Mouse (Mus musculus): Measurements from ENCODE around the gene Obscn.

The Obscn gene

GRCm38 (mm10) chr11:59058025-59058424, 78.2 kb downstream of the Obscn start:
- no peak for DNase-seq (ENCODE audit: low spot score in 2 of 2)

DNA sequence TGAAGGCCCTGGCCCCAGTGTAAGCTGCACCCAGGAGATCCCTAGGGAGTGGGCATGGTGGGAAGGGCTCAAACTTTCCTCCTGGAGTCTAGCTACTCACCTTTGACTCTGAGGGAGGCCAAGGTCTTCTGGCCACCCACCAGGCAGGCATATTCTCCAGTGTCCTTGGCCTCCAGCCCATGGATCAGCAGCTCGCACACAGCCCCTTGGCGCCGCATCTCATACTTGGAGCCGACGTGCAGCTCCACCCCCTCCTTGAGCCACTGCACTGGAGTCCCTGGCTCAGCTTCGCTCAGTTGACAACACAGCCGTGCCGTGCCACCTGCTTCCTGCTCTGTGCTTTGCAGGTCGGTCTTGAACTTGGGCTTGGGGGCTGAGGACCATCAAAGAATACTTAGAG, 85.2 kb downstream of the Obscn start:
- no peak for DNase-seq (ENCODE audit: low spot score in 2 of 2)

GRCm38 (mm10) chr11:59044703-59045330, 91.4 kb downstream of the Obscn start:
- no peak for DNase-seq (ENCODE audit: low spot score in 2 of 2)

- DNase-seq (ENCODE audit: low spot score in 2 of 2), result no peak
Observed at GRCm38 (mm10) chr11:59029003-59029402, 107.2 kb downstream of the Obscn start.

DNA sequence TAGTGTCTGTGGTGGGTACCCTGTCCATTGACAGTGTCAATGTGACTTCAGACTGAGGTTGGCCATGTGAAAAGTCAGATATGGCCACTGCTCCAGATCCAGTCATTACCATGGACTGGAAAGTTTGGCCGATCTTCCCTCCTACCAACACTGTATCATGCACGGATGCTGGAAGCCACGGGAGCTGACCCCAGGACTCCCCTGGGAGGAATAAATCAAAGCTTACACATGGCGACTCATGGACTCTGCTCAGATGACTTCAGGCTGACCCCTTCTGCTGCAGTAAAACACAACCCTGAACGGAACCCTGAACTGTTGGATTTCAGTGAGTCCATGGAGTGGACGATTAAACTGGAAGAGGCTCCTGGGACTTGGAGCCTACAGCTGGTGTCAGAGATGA, 109.8 kb downstream of the Obscn start:
- DNase-seq (ENCODE audit: low spot score in 2 of 2), result no peak

DNA sequence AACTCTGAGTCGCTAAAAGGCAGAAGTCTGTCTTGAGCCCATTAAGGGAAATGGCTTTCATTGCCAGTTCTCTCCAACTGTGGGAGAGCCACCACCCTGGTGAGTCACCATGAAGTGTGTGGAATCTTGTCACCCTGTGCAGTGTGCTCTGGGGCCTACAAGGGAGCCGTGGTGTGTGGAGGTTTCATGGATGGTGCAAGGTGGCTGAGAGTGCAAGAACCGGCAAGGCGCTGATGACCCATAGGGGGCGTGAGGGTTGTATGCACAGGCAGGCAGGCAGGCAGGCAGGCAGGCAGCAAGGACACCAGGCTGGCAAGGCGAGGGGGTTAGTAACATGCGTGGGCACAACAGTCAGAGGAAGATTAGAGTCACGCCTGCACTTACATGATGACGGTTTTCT, 121.2 kb downstream of the Obscn start:
- DNase-seq (ENCODE audit: low spot score in 2 of 2), result no peak

- no peak for DNase-seq (ENCODE audit: low spot score in 2 of 2)
Observed at GRCm38 (mm10) chr11:59002327-59003079, 133.7 kb downstream of the Obscn start.

GRCm38 (mm10) chr11:59000635-59001034, 135.6 kb downstream of the Obscn start:
- DNase-seq (ENCODE audit: low spot score in 2 of 2), result no peak

GRCm38 (mm10) chr11:58999830-59000229, 136.4 kb downstream of the Obscn start:
- DNase-seq (ENCODE audit: low spot score in 2 of 2), result no peak

DNA sequence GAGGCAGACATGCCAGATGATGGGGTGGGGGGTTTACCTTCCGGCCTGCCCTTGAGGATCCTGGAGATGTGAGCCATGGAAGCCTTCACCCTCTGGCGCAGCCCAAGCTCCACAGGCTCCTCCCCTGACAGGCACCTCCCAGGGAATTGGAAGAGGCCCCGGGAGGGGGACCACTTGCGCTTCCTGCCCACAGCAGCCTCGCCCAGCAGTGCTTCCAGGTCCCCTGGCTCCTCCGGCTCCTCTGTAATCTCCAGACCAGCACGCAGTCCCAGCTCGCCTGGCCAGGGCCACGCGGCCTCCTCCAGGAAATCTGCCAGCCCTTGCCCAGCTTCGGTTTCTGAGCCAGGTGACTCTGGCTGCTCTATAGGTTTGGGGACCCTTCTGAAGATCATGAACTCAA, 137.0 kb downstream of the Obscn start:
- no peak for DNase-seq (ENCODE audit: low spot score in 2 of 2)

DNA sequence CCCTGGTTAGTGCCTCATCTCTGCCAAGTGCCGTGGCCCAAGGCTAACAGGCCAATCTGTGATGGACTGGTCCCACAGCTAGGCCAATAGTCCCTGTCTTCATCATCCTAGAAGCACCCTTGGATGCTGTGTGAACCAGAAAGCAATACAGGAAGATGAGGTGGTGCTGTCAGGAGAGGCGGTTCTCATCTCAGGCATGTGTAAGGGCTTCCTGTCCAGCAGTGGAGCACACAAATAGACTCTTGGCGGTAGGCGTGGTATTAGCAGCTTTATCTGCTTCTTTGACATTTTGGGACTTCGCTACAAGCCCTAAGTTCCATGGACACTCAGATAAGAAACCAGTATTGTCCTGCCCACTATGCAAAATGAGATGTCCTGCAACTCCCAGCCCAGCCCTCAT, 138.7 kb downstream of the Obscn start:
- no peak for DNase-seq (ENCODE audit: low spot score in 2 of 2)

DNA sequence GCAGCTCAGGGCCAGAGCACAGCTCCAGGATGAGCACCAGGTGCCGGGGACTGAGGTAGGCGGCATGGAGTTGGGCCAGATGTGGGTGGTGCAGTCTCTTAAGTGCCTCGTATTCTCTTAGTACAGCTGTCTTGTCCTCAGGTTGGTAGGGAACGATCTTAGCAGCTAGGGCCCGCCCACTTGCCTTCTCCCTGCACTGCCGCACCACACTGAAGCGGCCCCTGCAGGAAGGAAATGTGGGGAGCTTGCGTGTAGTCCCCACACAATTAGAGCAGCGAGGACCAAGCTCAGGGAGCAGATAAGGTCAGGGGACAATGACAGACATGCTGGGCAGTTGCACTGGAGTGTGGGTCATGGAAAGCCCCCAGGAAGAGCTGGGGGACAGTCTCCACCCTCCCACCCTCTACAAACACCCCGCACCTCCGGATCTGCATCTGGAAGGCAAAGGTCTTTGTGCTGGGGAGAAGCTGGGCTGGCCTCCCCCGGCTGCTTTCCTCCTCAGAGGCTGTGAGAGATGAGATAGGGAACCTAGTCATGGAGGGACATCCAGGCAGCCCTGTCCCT, 140.3 kb downstream of the Obscn start:
- no peak for DNase-seq (ENCODE audit: low spot score in 2 of 2)

DNA sequence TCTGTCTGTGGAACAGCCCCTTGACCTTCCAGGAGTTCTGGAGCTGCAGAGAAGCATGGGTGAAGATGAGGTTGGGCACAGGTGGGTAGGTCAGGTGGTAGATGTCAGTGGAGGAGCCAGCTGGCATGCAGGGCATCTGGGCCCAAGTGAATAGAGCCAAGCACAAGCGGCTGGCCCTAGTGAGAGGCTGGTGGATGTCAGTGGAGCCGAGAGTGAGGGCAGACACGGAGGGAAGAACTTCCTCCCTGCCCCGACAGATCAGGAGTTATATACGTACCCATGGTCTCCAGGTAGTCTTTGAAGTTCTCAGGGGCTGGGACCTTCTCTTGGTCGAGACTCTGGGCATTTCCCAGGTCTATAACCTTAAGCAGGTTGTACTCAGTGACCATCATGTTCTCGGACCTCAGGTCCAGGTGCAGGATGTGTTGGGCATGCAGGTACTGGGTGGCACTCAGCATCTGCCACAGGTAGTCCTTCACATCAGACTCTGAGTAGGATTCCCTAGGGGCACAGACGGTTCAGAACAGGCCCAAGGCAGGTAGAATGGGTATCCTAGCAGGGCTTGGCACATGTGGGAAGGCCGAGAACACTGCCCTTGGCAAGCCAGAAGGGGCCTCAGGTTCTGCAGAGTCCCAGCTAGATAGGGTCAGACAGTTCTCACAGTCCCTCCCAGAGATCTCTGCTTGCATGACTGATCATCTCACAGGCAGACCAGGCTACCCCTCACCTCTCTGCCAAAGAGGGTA, 141.0 kb downstream of the Obscn start:
- DNase-seq (ENCODE audit: low spot score in 2 of 2), result no peak

GRCm38 (mm10) chr11:58994337-58994826, 141.8 kb downstream of the Obscn start:
- DNase-seq (ENCODE audit: low spot score in 2 of 2), result peak in 1 of 2 experiments; percentile 32

DNA sequence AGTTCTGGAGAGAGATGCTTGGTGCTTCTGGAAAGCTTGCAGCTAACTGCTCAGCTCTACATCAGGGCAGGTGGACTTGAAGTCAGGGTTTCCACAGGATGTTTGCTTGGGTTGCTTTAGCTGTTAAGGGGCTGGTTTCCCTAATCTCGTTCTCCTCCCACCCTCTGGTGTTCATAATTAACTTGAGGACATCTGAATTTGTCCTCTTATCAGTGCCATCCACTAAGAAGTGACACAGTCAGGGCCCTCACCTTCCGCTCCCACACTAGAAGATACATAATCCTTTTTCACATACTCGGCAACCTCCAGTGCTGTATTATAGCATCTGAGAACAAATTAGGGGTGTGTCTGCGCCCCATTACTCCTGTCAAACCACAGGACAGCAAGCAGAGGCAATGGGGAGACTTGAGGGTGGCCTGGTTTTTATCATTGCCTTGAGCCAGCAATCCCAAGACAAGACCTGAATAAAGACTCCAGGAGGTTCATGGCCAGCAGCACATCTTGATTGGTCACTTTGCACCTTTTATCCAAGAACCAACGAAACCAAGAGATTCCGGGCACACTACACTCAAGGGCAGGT, 143.0 kb downstream of the Obscn start:
- DNase-seq (ENCODE audit: low spot score in 2 of 2), result no peak

GRCm38 (mm10) chr11:58991911-58992310, 144.3 kb downstream of the Obscn start:
- no peak for DNase-seq (ENCODE audit: low spot score in 2 of 2)

DNA sequence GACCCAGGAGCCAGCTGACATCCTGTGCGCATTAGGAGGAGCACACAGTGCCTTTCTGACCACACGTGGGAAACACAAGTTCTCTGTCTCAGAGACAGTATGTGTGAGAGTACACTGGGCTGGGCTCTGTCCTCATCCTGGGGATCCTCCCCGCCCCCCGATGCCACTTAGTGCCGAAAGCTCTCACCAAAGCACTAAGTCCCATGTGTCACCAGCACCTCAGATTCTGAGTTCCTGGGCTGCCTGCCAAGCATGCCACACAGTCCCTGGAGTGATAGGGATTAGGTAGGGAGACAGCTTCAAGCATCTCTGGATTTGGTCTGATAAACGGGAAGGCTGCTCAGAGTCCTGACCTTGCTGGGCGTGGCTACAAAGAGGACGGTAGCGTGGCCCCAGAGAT, 145.4 kb downstream of the Obscn start:
- DNase-seq (ENCODE audit: low spot score in 2 of 2), result no peak

- DNase-seq (ENCODE audit: low spot score in 2 of 2), result no peak
Observed at GRCm38 (mm10) chr11:58990141-58990540, 146.1 kb downstream of the Obscn start.

GRCm38 (mm10) chr11:58989166-58989565, 147.0 kb downstream of the Obscn start:
- no peak for DNase-seq (ENCODE audit: low spot score in 2 of 2)

- no peak for DNase-seq (ENCODE audit: low spot score in 2 of 2)
Observed at GRCm38 (mm10) chr11:58985299-58985917, 150.8 kb downstream of the Obscn start.

DNA sequence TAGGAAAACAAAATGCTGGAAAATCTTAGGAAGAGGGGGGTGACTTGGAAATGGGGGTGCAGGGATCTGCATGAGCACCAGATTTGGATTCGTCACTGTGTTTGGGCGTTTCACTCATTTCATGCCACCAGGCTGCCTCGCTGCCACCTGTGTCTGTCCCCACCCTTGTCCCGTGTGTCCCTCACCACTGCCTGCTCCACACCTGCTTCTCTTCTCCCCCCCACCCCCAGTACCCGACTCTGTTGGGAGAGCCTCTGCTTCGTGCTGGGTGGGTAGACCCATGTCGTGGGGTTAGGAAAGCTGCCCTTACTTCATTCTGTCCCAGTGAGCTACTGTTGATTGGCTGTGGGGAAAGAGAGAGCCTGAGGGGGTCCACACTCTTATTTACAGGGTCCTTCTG, 151.5 kb downstream of the Obscn start:
- no peak for DNase-seq (ENCODE audit: low spot score in 2 of 2)

All from frontal cortex, postnatal 14 days (tissue).